Mouse (Mus musculus): Measurements from ENCODE around the gene Il1r2. TPM values are rescaled to one million over a fixed set of nuclear protein-coding genes. Genes with fewer than 3 reads are reported as not detected.
A peak's percentile ranks its signal among the peaks of the same experiment; 100 is the strongest.

The Il1r2 gene
- polyA plus RNA-seq, 1 experiment: 0.38 TPM

DNA sequence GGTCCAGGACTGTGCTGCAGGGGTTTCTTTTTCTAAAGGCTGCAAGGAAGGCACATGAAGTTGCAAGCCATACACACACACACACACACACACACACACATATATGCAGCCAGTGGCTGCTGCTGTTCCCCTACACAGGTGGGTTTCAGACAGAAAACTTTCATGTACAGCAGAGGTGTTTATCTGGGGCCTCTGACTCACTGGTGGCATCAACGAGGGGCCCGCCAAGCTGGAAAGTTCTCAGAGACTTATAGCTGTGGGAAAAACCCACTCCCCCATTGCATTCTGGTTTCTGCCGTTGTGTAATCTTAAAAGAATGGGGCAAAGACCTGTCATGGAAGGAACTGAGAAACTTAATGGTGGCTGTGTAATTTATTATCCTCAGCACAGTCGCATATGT is 40.6 kb upstream of the Il1r2 start:
- no peak for TF ChIP-seq CTCF (IDR thresholded peaks at IDR 0.05; ENCODE audit: extremely low read depth, insufficient read depth, low read length)
- H3K4me3 ChIP-seq (ENCODE audit: insufficient read depth, low read length): no peak overlapping the region
- H3K27ac ChIP-seq (ENCODE audit: insufficient read depth, low read length): 0 out of 2 replicates have a peak overlapping the region, but pooled peaks have one; percentile 48
- no peaks in the 10 kb centered on the region for H3K4me1 ChIP-seq (ENCODE audit: control insufficient read depth, insufficient read depth, low read length)

GRCm38 (mm10) chr1:40033743-40034420 is 40.0 kb upstream of the Il1r2 start:
- no peak overlapping the region for H3K4me3 ChIP-seq (ENCODE audit: insufficient read depth, low read length)
- TF ChIP-seq CTCF (IDR thresholded peaks at IDR 0.05; ENCODE audit: extremely low read depth, insufficient read depth, low read length): no peak
- TF ChIP-seq POLR2A (IDR thresholded peaks at IDR 0.05; ENCODE audit: extremely low read depth, insufficient read depth, low read length): no peak
- no peaks in the 10 kb centered on the region for H3K4me1 ChIP-seq (ENCODE audit: control insufficient read depth, insufficient read depth, low read length)
- H3K27ac ChIP-seq (ENCODE audit: insufficient read depth, low read length): no peak overlapping the region

DNA sequence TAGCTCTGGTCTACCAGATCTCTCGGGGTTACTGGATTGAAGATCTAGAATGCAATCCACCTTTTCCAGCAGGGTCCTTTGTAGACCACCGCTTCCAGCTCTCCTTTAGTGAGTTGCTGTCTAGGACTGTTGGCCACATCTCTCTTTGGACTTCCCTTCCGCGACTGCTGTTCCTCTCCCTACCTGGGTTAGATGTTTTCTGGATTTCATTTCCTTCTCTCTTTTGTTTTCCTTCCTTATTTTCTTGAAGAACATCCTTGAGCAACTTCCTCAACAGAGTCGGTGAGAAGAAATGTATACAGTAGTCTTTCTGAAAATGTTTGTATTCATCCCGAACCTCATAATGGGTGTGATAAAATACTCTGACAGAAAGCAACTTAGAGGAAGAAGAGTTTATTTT is 36.0 kb upstream of the Il1r2 start:
- Histone ChIP-seq H3K4me3 (ENCODE audit: insufficient read depth, low read length) (no peak overlapping the region), H3K27ac (ENCODE audit: insufficient read depth, low read length) (no peak overlapping the region), H3K4me1 (ENCODE audit: control insufficient read depth, insufficient read depth, low read length) (no peaks in the 10 kb centered on the region)
- TF ChIP-seq POLR2A (IDR thresholded peaks at IDR 0.05; ENCODE audit: extremely low read depth, insufficient read depth, low read length) (no peak), CTCF (IDR thresholded peaks at IDR 0.05; ENCODE audit: extremely low read depth, insufficient read depth, low read length) (no peak)

DNA sequence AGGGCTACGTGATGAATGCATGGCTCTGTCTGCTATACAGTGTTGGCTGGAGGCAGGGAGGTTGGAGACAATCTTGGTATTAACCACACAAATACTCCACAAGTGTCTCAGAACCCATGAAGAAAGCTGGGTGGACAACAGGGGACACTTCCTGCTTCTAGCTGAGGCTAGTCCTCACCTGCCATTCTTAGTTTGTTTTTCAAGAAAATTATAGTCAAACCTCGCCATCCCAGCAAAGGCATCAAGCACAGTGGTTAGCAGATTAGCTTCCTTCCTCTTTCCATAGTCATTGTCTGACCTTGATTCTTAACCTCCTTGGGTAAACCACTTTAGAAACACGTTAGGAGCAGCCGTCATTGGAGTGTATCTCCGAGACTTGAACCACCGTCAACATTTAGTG is 28.2 kb upstream of the Il1r2 start:
- H3K4me3 ChIP-seq (ENCODE audit: insufficient read depth, low read length): no peak overlapping the region
- no peaks in the 10 kb centered on the region for H3K4me1 ChIP-seq (ENCODE audit: control insufficient read depth, insufficient read depth, low read length)

GRCm38 (mm10) chr1:40046600-40046999 is 27.3 kb upstream of the Il1r2 start:
- Histone ChIP-seq H3K4me1 (ENCODE audit: control insufficient read depth, insufficient read depth, low read length) (no peaks in the 10 kb centered on the region), H3K27ac (ENCODE audit: insufficient read depth, low read length) (no peak overlapping the region), H3K4me3 (ENCODE audit: insufficient read depth, low read length) (no peak overlapping the region)
- no peak for TF ChIP-seq POLR2A (IDR thresholded peaks at IDR 0.05; ENCODE audit: extremely low read depth, insufficient read depth, low read length)
- no peak for TF ChIP-seq CTCF (IDR thresholded peaks at IDR 0.05; ENCODE audit: extremely low read depth, insufficient read depth, low read length)

More for the DNA sequence above, 28.2 kb upstream of the Il1r2 start:
- H3K27ac ChIP-seq (ENCODE audit: insufficient read depth, low read length): no peak overlapping the region
- TF ChIP-seq CTCF (IDR thresholded peaks at IDR 0.05; ENCODE audit: extremely low read depth, insufficient read depth, low read length) (no peak), POLR2A (IDR thresholded peaks at IDR 0.05; ENCODE audit: extremely low read depth, insufficient read depth, low read length) (no peak)

DNA sequence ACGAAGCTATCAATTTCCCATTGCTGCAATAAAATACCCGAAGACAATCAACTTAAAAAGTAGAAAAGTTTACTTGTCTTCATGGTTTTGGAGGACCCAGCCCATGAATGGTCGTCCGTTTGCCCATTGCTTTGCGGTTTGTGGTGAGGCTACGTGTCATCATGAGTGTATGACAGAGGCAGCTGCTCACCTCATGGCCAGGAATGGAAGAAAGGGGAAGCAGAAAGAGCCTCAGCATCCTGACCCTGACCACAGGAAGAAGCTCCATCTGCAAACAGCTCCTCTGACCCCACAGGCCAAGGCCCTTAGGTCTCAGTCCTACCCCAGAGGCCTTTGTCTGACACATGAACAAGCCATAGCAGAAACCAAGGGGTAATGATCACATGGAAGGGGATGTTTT is 22.7 kb upstream of the Il1r2 start:
- Histone ChIP-seq H3K27ac (ENCODE audit: insufficient read depth, low read length) (no peak overlapping the region), H3K4me3 (ENCODE audit: insufficient read depth, low read length) (no peak overlapping the region), H3K4me1 (ENCODE audit: control insufficient read depth, insufficient read depth, low read length) (no peaks in the 10 kb centered on the region)
- TF ChIP-seq CTCF (IDR thresholded peaks at IDR 0.05; ENCODE audit: extremely low read depth, insufficient read depth, low read length): no peak
- no peak for TF ChIP-seq POLR2A (IDR thresholded peaks at IDR 0.05; ENCODE audit: extremely low read depth, insufficient read depth, low read length)

DNA sequence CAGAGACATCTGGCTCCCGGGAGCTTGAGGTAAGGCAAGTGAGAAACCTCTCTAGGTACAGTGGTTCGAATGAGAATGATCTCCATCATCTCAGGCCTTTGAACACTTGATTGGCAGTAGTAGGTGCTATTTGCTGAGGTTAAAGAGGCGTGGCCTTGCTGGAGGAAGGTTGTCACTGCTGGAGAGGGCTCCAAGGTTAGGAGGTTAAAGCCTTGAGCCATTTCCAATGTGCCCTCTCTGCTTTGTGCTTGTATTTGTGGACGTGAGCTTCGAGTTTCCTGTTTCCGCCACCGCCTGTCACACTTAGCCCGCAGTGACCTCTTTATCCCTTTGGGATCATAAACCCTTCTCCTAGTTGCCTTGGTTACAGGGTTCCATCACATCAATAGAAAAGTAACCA is 21.7 kb upstream of the Il1r2 start:
- H3K4me3 ChIP-seq (ENCODE audit: insufficient read depth, low read length): no peak overlapping the region
- TF ChIP-seq POLR2A (IDR thresholded peaks at IDR 0.05; ENCODE audit: extremely low read depth, insufficient read depth, low read length): no peak
- no peak for TF ChIP-seq CTCF (IDR thresholded peaks at IDR 0.05; ENCODE audit: extremely low read depth, insufficient read depth, low read length)
- no peaks in the 10 kb centered on the region for H3K4me1 ChIP-seq (ENCODE audit: control insufficient read depth, insufficient read depth, low read length)
- no peak overlapping the region for H3K27ac ChIP-seq (ENCODE audit: insufficient read depth, low read length)

DNA sequence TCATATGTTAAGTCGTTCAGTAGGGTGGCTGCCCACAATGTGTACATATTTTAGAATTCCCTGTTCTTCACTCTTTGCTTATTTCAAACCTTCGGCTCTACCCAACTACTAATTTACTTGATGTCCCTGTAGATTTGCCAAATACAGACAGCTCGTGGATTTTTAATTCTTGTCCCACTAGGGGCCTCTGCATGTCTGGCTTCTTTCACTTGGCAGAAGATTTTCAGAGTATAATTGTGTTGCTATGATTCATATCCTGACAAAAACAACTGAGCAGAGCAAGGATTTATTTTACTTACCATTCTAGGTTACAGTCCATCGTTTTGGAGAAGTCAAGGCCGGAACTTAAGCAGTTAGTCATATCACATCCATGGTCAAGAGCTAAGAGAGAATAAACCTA is 20.8 kb upstream of the Il1r2 start:
- Histone ChIP-seq H3K4me1 (ENCODE audit: control insufficient read depth, insufficient read depth, low read length) (no peaks in the 10 kb centered on the region), H3K27ac (ENCODE audit: insufficient read depth, low read length) (no peak overlapping the region), H3K4me3 (ENCODE audit: insufficient read depth, low read length) (no peak overlapping the region)
- TF ChIP-seq POLR2A (IDR thresholded peaks at IDR 0.05; ENCODE audit: extremely low read depth, insufficient read depth, low read length) (no peak), CTCF (IDR thresholded peaks at IDR 0.05; ENCODE audit: extremely low read depth, insufficient read depth, low read length) (no peak)

GRCm38 (mm10) chr1:40055051-40055450 is 18.8 kb upstream of the Il1r2 start:
- H3K27ac ChIP-seq (ENCODE audit: insufficient read depth, low read length): no peak overlapping the region
- H3K4me3 ChIP-seq (ENCODE audit: insufficient read depth, low read length): no peak overlapping the region
- no peak for TF ChIP-seq POLR2A (IDR thresholded peaks at IDR 0.05; ENCODE audit: extremely low read depth, insufficient read depth, low read length)
- no peak for TF ChIP-seq CTCF (IDR thresholded peaks at IDR 0.05; ENCODE audit: extremely low read depth, insufficient read depth, low read length)
- no peaks in the 10 kb centered on the region for H3K4me1 ChIP-seq (ENCODE audit: control insufficient read depth, insufficient read depth, low read length)

DNA sequence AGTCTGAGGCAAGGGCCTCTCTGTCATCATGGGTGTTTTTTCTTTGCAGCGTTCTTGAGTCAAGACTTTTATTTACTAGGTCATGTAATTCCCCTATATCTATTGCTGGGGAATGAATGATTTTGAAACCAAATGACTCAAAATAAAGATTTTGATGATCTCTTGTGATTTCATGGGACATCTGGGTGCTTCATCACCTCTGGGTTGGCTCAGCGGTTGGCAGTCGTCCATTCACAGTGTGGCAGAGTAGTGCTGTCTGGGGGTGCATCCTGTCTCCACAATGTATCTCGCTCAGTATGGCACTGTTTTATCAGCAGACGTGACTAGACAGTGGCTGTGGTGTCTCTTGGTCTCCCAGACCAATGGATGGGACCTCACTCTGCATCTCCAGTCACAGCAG is 17.9 kb upstream of the Il1r2 start:
- Histone ChIP-seq H3K4me1 (ENCODE audit: control insufficient read depth, insufficient read depth, low read length) (no peaks in the 10 kb centered on the region), H3K4me3 (ENCODE audit: insufficient read depth, low read length) (no peak overlapping the region), H3K27ac (ENCODE audit: insufficient read depth, low read length) (no peak overlapping the region)
- no peak for TF ChIP-seq POLR2A (IDR thresholded peaks at IDR 0.05; ENCODE audit: extremely low read depth, insufficient read depth, low read length)
- TF ChIP-seq CTCF (IDR thresholded peaks at IDR 0.05; ENCODE audit: extremely low read depth, insufficient read depth, low read length): no peak

All from cortical plate, adult 2 months (tissue).